Mouse (Mus musculus): ENCODE results near the gene Krtap24-1. TPM values are rescaled to one million over a fixed set of nuclear protein-coding genes. Genes with fewer than 3 reads are reported as not detected.

The Krtap24-1 gene
- polyA plus RNA-seq, 1 experiment from 2014 or later: not detected

DNA sequence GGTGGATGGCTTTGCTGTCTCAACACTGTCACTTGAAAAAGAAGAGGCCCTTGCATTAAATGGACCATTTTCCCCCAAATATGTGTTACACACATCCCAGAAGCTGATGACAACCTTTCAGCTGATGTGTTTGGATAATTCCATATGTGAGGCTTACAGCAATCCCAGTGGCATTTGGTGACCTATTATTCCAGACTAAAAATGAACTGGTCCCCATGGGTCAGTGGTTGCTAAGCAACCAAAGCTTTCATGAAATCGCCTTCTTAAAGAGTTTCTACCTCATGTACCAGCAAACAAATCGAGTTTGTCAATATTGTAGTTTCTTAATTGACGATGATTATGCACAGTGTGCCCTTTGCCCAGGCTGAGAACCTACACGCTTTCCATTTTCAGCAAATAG is 633 bp upstream of the Krtap24-1 start:
- H3K36me3 ChIP-seq (ENCODE audit: insufficient read depth, low read length): no peaks in the 10 kb centered on the region
- no peak overlapping the region for H3K4me2 ChIP-seq (replicated peaks; ENCODE audit: low read depth, low read length)
- H3K9ac ChIP-seq (replicated peaks; ENCODE audit: low read length): no peak overlapping the region
- no peak overlapping the region for H3K27ac ChIP-seq (ENCODE audit: low read length)
- H3K9me3 ChIP-seq (ENCODE audit: low read length): no peaks in the 10 kb centered on the region
- H3K4me3 ChIP-seq (ENCODE audit: low read length): no peak overlapping the region
- no peaks in the 10 kb centered on the region for H3K27me3 ChIP-seq (ENCODE audit: insufficient read depth, low read length)
- no peaks in the 10 kb centered on the region for H3K4me1 ChIP-seq (ENCODE audit: insufficient read depth, low read length)
- 88% methylated on average over 4 of the region's 4 CpGs for WGBS
- ATAC-seq (ENCODE audit: low FRiP score, low TSS enrichment): no peak

DNA sequence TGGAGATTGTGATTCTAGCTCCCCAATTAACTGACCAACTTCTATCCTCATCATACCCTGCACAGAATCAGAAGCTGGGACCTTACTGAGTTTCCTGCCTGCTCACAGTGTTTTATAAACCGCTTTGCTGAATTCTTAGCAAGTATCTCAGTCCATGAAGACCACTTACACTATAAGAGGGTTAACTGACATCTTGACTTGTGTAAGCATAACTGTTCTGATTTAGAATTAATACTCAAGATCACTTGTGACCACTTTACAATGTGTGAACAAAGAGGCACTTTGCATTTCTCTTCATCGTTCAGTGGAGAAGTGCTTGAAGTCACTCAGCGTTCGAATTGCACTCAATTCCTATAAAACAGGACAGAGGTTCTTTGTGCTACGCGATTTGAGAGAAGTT is 7.5 kb downstream of the Krtap24-1 start:
- 83% methylated on average over 6 of the region's 6 CpGs for WGBS
- Histone ChIP-seq H3K4me1 (ENCODE audit: insufficient read depth, low read length) (peaks cover 9% of the 10 kb centered on the region; the same call in 1 of the 2 replicates), H3K4me3 (ENCODE audit: low read length) (no peak overlapping the region), H3K9me3 (ENCODE audit: low read length) (no peaks in the 10 kb centered on the region), H3K36me3 (ENCODE audit: insufficient read depth, low read length) (no peaks in the 10 kb centered on the region), H3K27me3 (ENCODE audit: insufficient read depth, low read length) (no peaks in the 10 kb centered on the region), H3K4me2 (replicated peaks; ENCODE audit: low read depth, low read length) (no peak overlapping the region), H3K27ac (ENCODE audit: low read length) (no peak overlapping the region), H3K9ac (replicated peaks; ENCODE audit: low read length) (no peak overlapping the region)
- ATAC-seq (ENCODE audit: low FRiP score, low TSS enrichment): no peak

DNA sequence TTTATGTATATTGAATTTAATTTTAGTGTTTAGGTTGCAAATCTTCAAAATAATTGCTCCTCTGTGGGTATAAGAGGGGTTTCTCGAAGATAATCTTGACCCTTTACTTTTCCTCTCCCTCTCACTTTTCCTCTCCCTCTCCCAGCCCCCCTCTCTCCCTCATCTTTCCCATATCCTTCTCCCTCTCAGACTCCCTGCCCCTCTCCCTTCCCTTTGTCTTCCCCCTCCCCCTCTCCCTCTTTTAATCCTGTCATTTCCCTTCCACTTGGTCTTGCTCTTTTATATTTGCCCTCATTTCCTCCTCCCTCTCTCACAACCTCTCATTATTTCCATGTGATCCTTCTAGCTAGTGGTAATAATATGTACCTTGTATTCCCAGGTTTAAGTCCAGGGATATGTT is 9.6 kb downstream of the Krtap24-1 start:
- no peak overlapping the region for H3K27ac ChIP-seq (ENCODE audit: low read length)
- H3K4me2 ChIP-seq (replicated peaks; ENCODE audit: low read depth, low read length): no peak overlapping the region
- WGBS: 54% methylated on average over 1 of the region's 1 CpGs
- no peaks in the 10 kb centered on the region for H3K36me3 ChIP-seq (ENCODE audit: insufficient read depth, low read length)
- H3K9ac ChIP-seq (replicated peaks; ENCODE audit: low read length): no peak overlapping the region
- no peaks in the 10 kb centered on the region for H3K27me3 ChIP-seq (ENCODE audit: insufficient read depth, low read length)
- no peak for ATAC-seq (ENCODE audit: low FRiP score, low TSS enrichment)
- H3K4me3 ChIP-seq (ENCODE audit: low read length): no peak overlapping the region
- H3K9me3 ChIP-seq (ENCODE audit: low read length): no peaks in the 10 kb centered on the region
- H3K4me1 ChIP-seq (ENCODE audit: insufficient read depth, low read length): peaks cover 13% of the 10 kb centered on the region; the same call in 1 of the 2 replicates

DNA sequence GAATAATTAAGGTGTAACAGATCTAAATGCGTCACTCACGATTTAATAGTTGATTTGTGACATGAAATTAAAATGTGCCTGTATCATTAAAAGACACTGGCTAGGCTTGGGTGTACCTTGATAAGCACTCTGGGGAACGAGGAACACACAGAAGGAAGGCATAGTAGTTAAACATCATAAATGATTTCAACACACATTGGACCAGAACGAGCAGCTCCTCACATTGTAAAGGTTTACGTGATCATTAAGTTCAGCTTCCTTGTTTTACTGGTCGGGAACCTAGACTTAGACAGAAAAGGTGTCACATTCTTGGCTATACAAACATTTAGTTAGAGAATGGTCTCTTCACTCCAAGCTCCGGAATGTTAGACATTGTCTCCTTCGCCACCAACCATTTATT is 11.8 kb downstream of the Krtap24-1 start:
- peaks cover 13% of the 10 kb centered on the region; the same call in 1 of the 2 replicates for H3K4me1 ChIP-seq (ENCODE audit: insufficient read depth, low read length)
- H3K4me2 ChIP-seq (replicated peaks; ENCODE audit: low read depth, low read length): peak overlapping the region; percentile 48
- no peak overlapping the region for H3K27ac ChIP-seq (ENCODE audit: low read length)
- WGBS: 31% methylated on average over 8 of the region's 8 CpGs
- no peak overlapping the region for H3K9ac ChIP-seq (replicated peaks; ENCODE audit: low read length)
- H3K9me3 ChIP-seq (ENCODE audit: low read length): no peaks in the 10 kb centered on the region
- H3K27me3 ChIP-seq (ENCODE audit: insufficient read depth, low read length): no peaks in the 10 kb centered on the region
- H3K36me3 ChIP-seq (ENCODE audit: insufficient read depth, low read length): no peaks in the 10 kb centered on the region
- no peak overlapping the region for H3K4me3 ChIP-seq (ENCODE audit: low read length)
- no peak for ATAC-seq (ENCODE audit: low FRiP score, low TSS enrichment)

DNA sequence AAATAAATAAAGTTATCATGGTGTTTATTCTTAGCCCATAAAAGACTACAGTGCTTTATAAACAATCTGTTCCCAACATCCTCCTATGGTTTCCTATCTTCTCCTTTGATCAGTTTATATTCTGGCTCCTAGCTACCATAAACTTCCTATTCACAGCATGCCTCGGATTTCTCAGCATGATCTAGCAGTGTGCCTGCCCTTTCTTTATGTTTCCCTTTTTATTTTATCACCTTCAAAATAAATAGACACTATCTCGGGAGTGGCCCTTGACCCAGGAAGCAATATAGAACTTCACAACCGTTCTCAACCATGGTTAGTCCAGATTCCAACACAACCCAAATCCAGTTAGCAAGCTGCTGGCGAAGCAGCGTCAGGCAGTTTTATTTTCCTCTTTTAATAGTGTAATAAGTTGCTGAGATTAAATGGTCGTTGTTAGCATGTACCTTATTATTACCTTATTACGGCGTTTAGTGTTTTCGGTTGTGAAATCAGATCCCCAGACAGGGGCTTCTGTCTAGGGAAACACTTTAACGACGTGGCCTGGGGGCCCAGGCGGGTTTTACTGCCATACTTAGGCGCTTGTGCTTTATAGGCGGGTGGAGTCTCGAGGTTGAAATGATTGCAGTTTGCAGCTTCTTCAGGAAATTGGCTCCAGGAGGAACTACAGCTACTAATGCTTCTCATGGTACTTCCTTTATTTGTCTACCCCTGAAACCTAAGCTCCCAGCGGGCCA is 12.4 kb downstream of the Krtap24-1 start:
- Histone ChIP-seq H3K9ac (replicated peaks; ENCODE audit: low read length) (no peak overlapping the region), H3K4me3 (ENCODE audit: low read length) (no peak overlapping the region), H3K9me3 (ENCODE audit: low read length) (no peaks in the 10 kb centered on the region), H3K36me3 (ENCODE audit: insufficient read depth, low read length) (no peaks in the 10 kb centered on the region), H3K4me2 (replicated peaks; ENCODE audit: low read depth, low read length) (peak overlapping the region; percentile 48), H3K4me1 (ENCODE audit: insufficient read depth, low read length) (peaks cover 13% of the 10 kb centered on the region; the same call in 1 of the 2 replicates), H3K27ac (ENCODE audit: low read length) (no peak overlapping the region), H3K27me3 (ENCODE audit: insufficient read depth, low read length) (no peaks in the 10 kb centered on the region)
- WGBS: 4% methylated on average over 16 of the region's 16 CpGs
- 0 out of 2 replicates have a peak, but pooled peaks have one; percentile 31 for ATAC-seq (ENCODE audit: low FRiP score, low TSS enrichment)

DNA sequence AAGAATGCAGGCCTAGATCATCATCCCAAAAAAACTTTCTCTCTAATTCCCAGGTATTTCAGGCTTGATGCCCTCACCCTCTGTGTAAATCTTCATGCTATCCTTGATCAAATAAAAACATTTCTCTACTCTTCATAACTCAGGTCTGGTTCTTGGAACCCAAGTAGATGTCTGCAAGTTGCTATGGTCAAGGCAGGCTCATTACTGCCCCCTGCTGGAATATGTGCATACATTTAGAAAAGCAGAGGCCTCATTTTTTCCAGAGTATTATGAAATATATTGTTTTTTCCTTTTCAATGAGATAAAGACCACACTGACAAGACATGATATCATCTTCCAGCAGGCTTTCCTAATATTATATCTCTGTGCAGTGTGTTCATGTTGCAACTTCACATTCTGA is 19.3 kb downstream of the Krtap24-1 start:
- Histone ChIP-seq H3K9me3 (ENCODE audit: low read length) (no peaks in the 10 kb centered on the region), H3K36me3 (ENCODE audit: insufficient read depth, low read length) (no peaks in the 10 kb centered on the region), H3K9ac (replicated peaks; ENCODE audit: low read length) (no peak overlapping the region), H3K4me1 (ENCODE audit: insufficient read depth, low read length) (no peaks in the 10 kb centered on the region), H3K27me3 (ENCODE audit: insufficient read depth, low read length) (no peaks in the 10 kb centered on the region), H3K4me2 (replicated peaks; ENCODE audit: low read depth, low read length) (no peak overlapping the region), H3K27ac (ENCODE audit: low read length) (no peak overlapping the region), H3K4me3 (ENCODE audit: low read length) (no peak overlapping the region)
- no peak for ATAC-seq (ENCODE audit: low FRiP score, low TSS enrichment)

DNA sequence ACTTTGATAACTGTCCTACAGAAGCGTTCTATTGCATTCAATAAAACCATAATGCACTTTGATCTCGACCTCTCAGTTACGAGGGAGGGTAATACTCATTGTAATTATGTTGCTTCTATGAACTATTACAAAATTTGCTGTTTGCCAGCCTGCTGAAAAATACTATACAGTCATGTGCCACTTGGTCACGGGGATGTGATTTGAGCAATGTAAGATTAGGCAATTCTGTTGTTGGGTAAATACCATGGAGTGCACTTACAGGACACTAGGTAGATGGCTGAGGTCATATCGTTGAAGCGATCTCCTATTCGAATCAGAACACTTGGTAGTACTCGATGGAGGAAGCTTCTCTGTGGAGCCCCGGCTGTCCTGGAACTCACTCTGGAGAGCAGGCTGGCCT is 28.7 kb downstream of the Krtap24-1 start:
- Histone ChIP-seq H3K9ac (replicated peaks; ENCODE audit: low read length) (no peak overlapping the region), H3K4me2 (replicated peaks; ENCODE audit: low read depth, low read length) (no peak overlapping the region), H3K27ac (ENCODE audit: low read length) (no peak overlapping the region), H3K36me3 (ENCODE audit: insufficient read depth, low read length) (no peaks in the 10 kb centered on the region), H3K27me3 (ENCODE audit: insufficient read depth, low read length) (no peaks in the 10 kb centered on the region), H3K4me1 (ENCODE audit: insufficient read depth, low read length) (no peaks in the 10 kb centered on the region), H3K4me3 (ENCODE audit: low read length) (no peak overlapping the region), H3K9me3 (ENCODE audit: low read length) (no peaks in the 10 kb centered on the region)
- no peak for ATAC-seq (ENCODE audit: low FRiP score, low TSS enrichment)
- WGBS: 80% methylated on average over 9 of the region's 9 CpGs

DNA sequence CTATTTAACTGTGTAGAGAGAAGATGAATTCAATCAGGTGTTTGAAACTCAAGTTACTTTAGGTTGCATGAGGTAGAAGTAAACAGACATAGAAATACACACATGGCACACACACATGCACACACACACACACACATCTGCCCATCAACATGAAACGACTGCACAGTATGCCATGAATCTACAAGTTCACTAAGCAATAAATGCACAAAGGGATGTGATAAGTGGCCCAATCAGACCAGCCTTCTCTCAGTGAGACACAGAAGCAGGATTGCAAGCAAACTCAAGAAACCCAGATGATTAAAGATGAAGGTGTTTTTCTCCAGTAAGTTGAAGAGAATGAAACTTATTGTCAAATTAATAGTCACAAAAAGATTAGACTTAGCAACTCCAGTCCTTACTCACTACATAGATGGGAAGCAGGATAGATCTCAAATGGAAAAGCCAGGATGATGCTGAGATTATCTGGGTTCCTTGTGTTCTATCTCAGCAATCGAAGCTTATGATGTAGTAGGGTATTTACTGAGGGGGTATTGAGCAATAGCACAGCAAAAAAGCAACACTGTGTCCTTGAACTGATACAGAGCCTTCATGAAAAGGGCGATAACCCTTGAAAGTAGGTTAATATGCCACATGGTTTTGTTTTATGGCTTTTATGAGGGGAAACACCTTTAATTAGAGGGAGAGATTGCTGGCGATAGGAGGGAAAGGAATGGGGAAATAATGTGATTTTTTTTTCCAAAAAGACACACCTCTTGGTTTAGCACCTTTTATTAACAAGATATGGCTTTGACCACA is 36.0 kb downstream of the Krtap24-1 start:
- Histone ChIP-seq H3K27ac (ENCODE audit: low read length) (no peak overlapping the region), H3K4me2 (replicated peaks; ENCODE audit: low read depth, low read length) (no peak overlapping the region), H3K36me3 (ENCODE audit: insufficient read depth, low read length) (no peaks in the 10 kb centered on the region), H3K4me1 (ENCODE audit: insufficient read depth, low read length) (no peaks in the 10 kb centered on the region), H3K9ac (replicated peaks; ENCODE audit: low read length) (no peak overlapping the region), H3K27me3 (ENCODE audit: insufficient read depth, low read length) (no peaks in the 10 kb centered on the region), H3K9me3 (ENCODE audit: low read length) (no peaks in the 10 kb centered on the region), H3K4me3 (ENCODE audit: low read length) (no peak overlapping the region)
- WGBS: 74% methylated on average over 4 of the region's 4 CpGs
- no peak for ATAC-seq (ENCODE audit: low FRiP score, low TSS enrichment)

DNA sequence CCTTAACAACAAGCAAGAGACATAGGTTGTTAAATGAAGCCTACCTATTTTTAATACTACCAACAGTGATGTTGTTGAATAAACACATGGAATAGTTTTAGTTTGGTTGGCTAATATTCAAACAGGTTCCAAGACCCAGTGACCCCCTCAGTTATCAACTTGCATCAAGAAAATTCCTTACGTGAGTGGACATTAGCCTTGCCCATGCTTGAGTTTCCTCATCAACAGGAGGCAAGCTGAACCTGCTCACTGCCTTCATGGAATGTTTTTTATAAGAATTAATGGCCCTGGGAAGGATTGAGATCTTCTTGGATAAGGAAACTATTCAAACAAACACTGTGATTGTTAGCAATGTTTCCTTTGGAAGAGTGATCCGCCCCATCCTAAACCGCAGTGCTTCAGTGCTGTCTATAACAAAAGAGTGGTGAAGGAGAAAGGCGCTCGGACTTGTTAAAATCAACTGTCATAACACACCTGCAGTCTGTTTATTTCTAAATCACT is 39.1 kb downstream of the Krtap24-1 start:
- peaks cover 4% of the 10 kb centered on the region; the same call in 1 of the 2 replicates for H3K4me1 ChIP-seq (ENCODE audit: insufficient read depth, low read length)
- peak overlapping the region; percentile 86 for H3K27ac ChIP-seq (ENCODE audit: low read length)
- 35% methylated on average over 5 of the region's 5 CpGs for WGBS
- H3K4me3 ChIP-seq (ENCODE audit: low read length): no peak overlapping the region
- H3K9me3 ChIP-seq (ENCODE audit: low read length): no peaks in the 10 kb centered on the region
- no peak overlapping the region for H3K4me2 ChIP-seq (replicated peaks; ENCODE audit: low read depth, low read length)
- no peaks in the 10 kb centered on the region for H3K36me3 ChIP-seq (ENCODE audit: insufficient read depth, low read length)
- H3K9ac ChIP-seq (replicated peaks; ENCODE audit: low read length): no peak overlapping the region
- peak; percentile 79 for ATAC-seq (ENCODE audit: low FRiP score, low TSS enrichment)
- H3K27me3 ChIP-seq (ENCODE audit: insufficient read depth, low read length): no peaks in the 10 kb centered on the region

DNA sequence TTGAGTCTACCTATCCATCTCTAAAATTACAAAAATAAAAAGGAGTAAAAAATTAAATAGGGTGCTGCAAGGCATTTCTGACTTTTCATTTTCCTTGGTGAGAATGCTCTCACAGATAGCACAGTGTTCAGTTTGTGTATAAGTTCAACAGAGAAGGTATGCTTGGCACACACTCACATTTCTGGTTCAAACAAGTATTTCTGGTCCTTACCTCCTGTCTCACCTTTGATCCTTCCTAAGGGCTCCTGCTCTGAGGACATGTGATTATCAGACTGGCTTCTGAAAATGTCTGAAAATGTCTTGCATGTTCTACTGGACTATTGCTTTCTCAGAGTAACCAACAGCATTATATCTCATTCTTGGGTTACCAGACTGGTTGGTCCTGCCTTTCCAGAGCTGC is 41.9 kb downstream of the Krtap24-1 start:
- no peak overlapping the region for H3K4me3 ChIP-seq (ENCODE audit: low read length)
- H3K9ac ChIP-seq (replicated peaks; ENCODE audit: low read length): no peak overlapping the region
- H3K9me3 ChIP-seq (ENCODE audit: low read length): no peaks in the 10 kb centered on the region
- H3K27ac ChIP-seq (ENCODE audit: low read length): no peak overlapping the region
- peaks cover 4% of the 10 kb centered on the region; the same call in 1 of the 2 replicates for H3K4me1 ChIP-seq (ENCODE audit: insufficient read depth, low read length)
- no peaks in the 10 kb centered on the region for H3K36me3 ChIP-seq (ENCODE audit: insufficient read depth, low read length)
- H3K27me3 ChIP-seq (ENCODE audit: insufficient read depth, low read length): no peaks in the 10 kb centered on the region
- H3K4me2 ChIP-seq (replicated peaks; ENCODE audit: low read depth, low read length): no peak overlapping the region
- no peak for ATAC-seq (ENCODE audit: low FRiP score, low TSS enrichment)
